Mouse (Mus musculus) spleen, adult 2 months (tissue): Measurements from ENCODE around the gene Txlna. TPM values are rescaled to one million over a fixed set of nuclear protein-coding genes. Genes with fewer than 3 reads are reported as not detected.
A peak's percentile ranks its signal among the peaks of the same experiment; 100 is the strongest.

Source experiments
- DNase-seq, 2 experiments: peaks; one replicate each; pipeline versions ENCODE4 v3.0.0 to v3.0.0-alpha.2; 2012 to 2021; ENCODE audit warnings: low spot score in 2 of 2, low read depth in 1 of 2
- H3K27ac ChIP-seq: fragments of 200-500 bp; 2 replicates; pipeline ENCODE4 v1.5.1; 2012; ENCODE audit warnings: low read length, inconsistent platforms; ENCODE audit not compliant: insufficient read depth
- H3K27me3 ChIP-seq: fragments of 200-500 bp; 2 replicates; pipeline ENCODE4 v1.6.1; 2012; ENCODE audit warnings: mild to moderate bottlenecking, moderate library complexity, low read length, inconsistent platforms; ENCODE audit not compliant: control insufficient read depth, insufficient read depth
- H3K36me3 ChIP-seq: fragments of 200-500 bp; 2 replicates; pipeline ENCODE4 v1.6.1; 2012; ENCODE audit warnings: mild to moderate bottlenecking, low read length, inconsistent platforms; ENCODE audit not compliant: control insufficient read depth, insufficient read depth
- H3K4me1 ChIP-seq: fragments of 200-500 bp; 2 replicates; pipeline ENCODE4 v1.6.1; 2011; ENCODE audit warnings: inconsistent platforms; ENCODE audit not compliant: control insufficient read depth, insufficient read depth, insufficient read length
- H3K4me3 ChIP-seq: fragments of 200-500 bp; 2 replicates; pipeline ENCODE4 v1.5.1; 2011; ENCODE audit warnings: mild to moderate bottlenecking, inconsistent platforms; ENCODE audit not compliant: insufficient read depth, insufficient read length; ENCODE audit errors: extremely low read depth
- CTCF ChIP-seq: fragments of 200-500 bp; IDR thresholded peaks from 2 replicates; pipeline ENCODE4 v1.5.1; 2011; ENCODE audit warnings: mild to moderate bottlenecking, inconsistent platforms; ENCODE audit not compliant: insufficient read depth, insufficient read length, insufficient replicate concordance; ENCODE audit errors: extremely low read depth
- POLR2A ChIP-seq: fragments of 200-500 bp; IDR thresholded peaks from 2 replicates; pipeline ENCODE4 v1.6.1; 2011; ENCODE audit warnings: low read depth, low read length, inconsistent platforms
- WGBS: fragments of 180-500 bp; shearing (Covaris S2); methylation state at CpG from one replicate; pipeline ENCODE4 v1.1.7; 2018; 5-methylcytosine and 5-hydroxymethylcytosine counted together
- polyA plus RNA-seq: library from polyadenylated mRNA; depleted of rRNA; stranded (reverse); fragments of >200 nt; gene quantifications from 2 replicates; pipeline ENCODE4 v1.2.3, GENCODE M21; 2012

The Txlna gene
- polyA plus RNA-seq, 1 experiment: 20.1 TPM

GRCm38 (mm10) chr4:129641756-129642155 is 891 bp upstream of the Txlna start:
- H3K27ac ChIP-seq: no peak overlapping the region
- H3K4me3 ChIP-seq: no peak overlapping the region
- 77% methylated on average over 5 of the region's 5 CpGs for WGBS

GRCm38 (mm10) chr4:129640101-129640637 is 696 bp downstream of the Txlna start:
- Histone ChIP-seq H3K27me3 (no peaks in the 10 kb centered on the region), H3K27ac (peak overlapping the region; percentile 90), H3K4me1 (peaks cover 4% of the 10 kb centered on the region; the same call in 1 of the 2 replicates), H3K36me3 (peaks cover 18% of the 10 kb centered on the region), H3K4me3 (peak overlapping the region; percentile 79)
- 3% methylated on average over 17 of the region's 17 CpGs for WGBS
- no peak for TF ChIP-seq POLR2A
- no peak for TF ChIP-seq CTCF
- peak in 1 of 2 experiments; percentile 7 for DNase-seq

More at GRCm38 (mm10) chr4:129641756-129642155, 891 bp upstream of the Txlna start:
- Histone ChIP-seq H3K4me1 (peaks cover 4% of the 10 kb centered on the region; the same call in 1 of the 2 replicates), H3K36me3 (peaks cover 13% of the 10 kb centered on the region), H3K27me3 (no peaks in the 10 kb centered on the region)
- TF ChIP-seq CTCF (no peak), POLR2A (no peak)
- DNase-seq: no peak

GRCm38 (mm10) chr4:129639221-129639620 is 1.6 kb downstream of the Txlna start:
- 87% methylated on average over 15 of the region's 15 CpGs for WGBS
- Histone ChIP-seq H3K4me1 (peaks cover 4% of the 10 kb centered on the region; the same call in 1 of the 2 replicates), H3K27ac (no peak overlapping the region), H3K27me3 (no peaks in the 10 kb centered on the region), H3K4me3 (no peak overlapping the region), H3K36me3 (peaks cover 18% of the 10 kb centered on the region)
- no peak for DNase-seq
- TF ChIP-seq CTCF: no peak
- TF ChIP-seq POLR2A: no peak

- H3K4me3 ChIP-seq: no peak overlapping the region
- peaks cover 47% of the 10 kb centered on the region for H3K36me3 ChIP-seq
- TF ChIP-seq CTCF: no peak
- TF ChIP-seq POLR2A: no peak
- 91% methylated on average over 6 of the region's 6 CpGs for WGBS
- no peaks in the 10 kb centered on the region for H3K27me3 ChIP-seq
- H3K27ac ChIP-seq: no peak overlapping the region
- no peaks in the 10 kb centered on the region for H3K4me1 ChIP-seq
- DNase-seq: no peak
These were observed 7.0 kb downstream of the Txlna start for GRCm38 (mm10) chr4:129633852-129634251.

GRCm38 (mm10) chr4:129631867-129632266 is 9.0 kb downstream of the Txlna start:
- no peak overlapping the region for H3K4me3 ChIP-seq
- H3K27ac ChIP-seq: no peak overlapping the region
- DNase-seq: no peak
- H3K27me3 ChIP-seq: no peaks in the 10 kb centered on the region
- WGBS: 91% methylated on average over 12 of the region's 12 CpGs
- H3K4me1 ChIP-seq: no peaks in the 10 kb centered on the region
- H3K36me3 ChIP-seq: peaks cover 48% of the 10 kb centered on the region
- TF ChIP-seq POLR2A (no peak), CTCF (no peak)

GRCm38 (mm10) chr4:129630944-129631343 is 9.9 kb downstream of the Txlna start:
- no peak overlapping the region for H3K27ac ChIP-seq
- no peaks in the 10 kb centered on the region for H3K4me1 ChIP-seq
- peaks cover 43% of the 10 kb centered on the region for H3K36me3 ChIP-seq
- H3K4me3 ChIP-seq: no peak overlapping the region
- 87% methylated on average over 4 of the region's 4 CpGs for WGBS
- no peak for DNase-seq
- no peak for TF ChIP-seq CTCF
- TF ChIP-seq POLR2A: no peak
- H3K27me3 ChIP-seq: no peaks in the 10 kb centered on the region

GRCm38 (mm10) chr4:129626035-129626434 is 14.8 kb downstream of the Txlna start:
- Histone ChIP-seq H3K36me3 (peaks cover 21% of the 10 kb centered on the region), H3K4me1 (peaks cover 10% of the 10 kb centered on the region; the same call in 1 of the 2 replicates), H3K4me3 (no peak overlapping the region), H3K27ac (no peak overlapping the region), H3K27me3 (no peaks in the 10 kb centered on the region)
- 86% methylated on average over 6 of the region's 6 CpGs for WGBS
- DNase-seq: no peak
- TF ChIP-seq POLR2A (no peak), CTCF (no peak)
